Mouse (Mus musculus) brain, embryonic 14.5 days (tissue): ENCODE results near the gene Lamb1. TPM values are rescaled to one million over a fixed set of nuclear protein-coding genes. Genes with fewer than 3 reads are reported as not detected.

Experiments used
- DNase-seq: peaks from one replicate; pipeline ENCODE4 v3.0.0-alpha.2; 2011; ENCODE audit warnings: low read depth
- CTCF ChIP-seq: fragments of 200-500 bp; IDR thresholded peaks from 2 replicates; pipeline ENCODE4 v1.5.1; 2012; ENCODE audit warnings: inconsistent platforms, mild to moderate bottlenecking, moderate library complexity, borderline replicate concordance; ENCODE audit not compliant: insufficient read depth, insufficient read length; ENCODE audit errors: extremely low read depth
- POLR2A ChIP-seq: fragments of 200-500 bp; IDR thresholded peaks from 2 replicates; pipeline ENCODE4 v1.6.1; 2012; ENCODE audit warnings: mild to moderate bottlenecking, inconsistent platforms, borderline replicate concordance; ENCODE audit not compliant: poor library complexity, insufficient read depth, insufficient read length, severe bottlenecking; ENCODE audit errors: extremely low read depth
- polyA plus RNA-seq: library from polyadenylated mRNA; depleted of rRNA; stranded (reverse); fragments of >200 nt; gene quantifications from 2 replicates; pipeline ENCODE4 v1.2.3, GENCODE M21; 2012

Lamb1 gene
- polyA plus RNA-seq, 1 experiment = 25.7 TPM

GRCm38 (mm10) chr12:31272846-31273245 lies 7.8 kb downstream of the Lamb1 start:
- no peak for TF ChIP-seq POLR2A
- no peak for DNase-seq

- TF ChIP-seq POLR2A = no peak
- no peak for TF ChIP-seq CTCF
- DNase-seq = no peak
Measured at GRCm38 (mm10) chr12:31273646-31274045, 8.6 kb downstream of the Lamb1 start.

GRCm38 (mm10) chr12:31275411-31275810 lies 10.4 kb downstream of the Lamb1 start:
- TF ChIP-seq CTCF (no peak), POLR2A (no peak)

GRCm38 (mm10) chr12:31278270-31278669 lies 13.2 kb downstream of the Lamb1 start:
- DNase-seq = no peak
- TF ChIP-seq CTCF (no peak), POLR2A (no peak)

More at GRCm38 (mm10) chr12:31275411-31275810, 10.4 kb downstream of the Lamb1 start:
- no peak for DNase-seq

GRCm38 (mm10) chr12:31280318-31280717 lies 15.3 kb downstream of the Lamb1 start:
- TF ChIP-seq CTCF = no peak
- no peak for TF ChIP-seq POLR2A

GRCm38 (mm10) chr12:31281100-31281591 lies 16.1 kb downstream of the Lamb1 start:
- TF ChIP-seq POLR2A (no peak), CTCF (no peak)
- DNase-seq = peak; percentile 64

More at GRCm38 (mm10) chr12:31280318-31280717, 15.3 kb downstream of the Lamb1 start:
- DNase-seq = no peak

GRCm38 (mm10) chr12:31282241-31282640 lies 17.2 kb downstream of the Lamb1 start:
- TF ChIP-seq POLR2A (no peak), CTCF (no peak)
- DNase-seq = no peak

- no peak for DNase-seq
- TF ChIP-seq POLR2A (no peak), CTCF (no peak)
Measured at GRCm38 (mm10) chr12:31283131-31283530, 18.1 kb downstream of the Lamb1 start.

- TF ChIP-seq CTCF = no peak
- TF ChIP-seq POLR2A = no peak
Measured at GRCm38 (mm10) chr12:31283617-31284136, 18.6 kb downstream of the Lamb1 start.

GRCm38 (mm10) chr12:31289046-31289445 lies 24.0 kb downstream of the Lamb1 start:
- DNase-seq = no peak

More at GRCm38 (mm10) chr12:31283617-31284136, 18.6 kb downstream of the Lamb1 start:
- no peak for DNase-seq

GRCm38 (mm10) chr12:31290951-31291350 lies 25.9 kb downstream of the Lamb1 start:
- DNase-seq = peak; percentile 26
- TF ChIP-seq CTCF (no peak), POLR2A (no peak)

More at GRCm38 (mm10) chr12:31289046-31289445, 24.0 kb downstream of the Lamb1 start:
- TF ChIP-seq CTCF (no peak), POLR2A (no peak)

GRCm38 (mm10) chr12:31293361-31294142 lies 28.5 kb downstream of the Lamb1 start:
- no peak for DNase-seq
- TF ChIP-seq CTCF (no peak), POLR2A (no peak)

- no peak for DNase-seq
- TF ChIP-seq POLR2A (no peak), CTCF (no peak)
Measured at GRCm38 (mm10) chr12:31294526-31294925, 29.5 kb downstream of the Lamb1 start.
